Mouse (Mus musculus): ENCODE measurements around the gene Abcg8.

The Abcg8 gene

GRCm38 (mm10) chr17:84665053-84665452 lies 11.0 kb upstream of the Abcg8 start:
- no peak for DNase-seq

- DNase-seq: no peak
Observed at GRCm38 (mm10) chr17:84665691-84666090, 10.4 kb upstream of the Abcg8 start.

- no peak for DNase-seq
Observed at GRCm38 (mm10) chr17:84667848-84668247, 8.3 kb upstream of the Abcg8 start.

- DNase-seq: no peak
Observed at GRCm38 (mm10) chr17:84672376-84673369, 3.4 kb upstream of the Abcg8 start.

DNA sequence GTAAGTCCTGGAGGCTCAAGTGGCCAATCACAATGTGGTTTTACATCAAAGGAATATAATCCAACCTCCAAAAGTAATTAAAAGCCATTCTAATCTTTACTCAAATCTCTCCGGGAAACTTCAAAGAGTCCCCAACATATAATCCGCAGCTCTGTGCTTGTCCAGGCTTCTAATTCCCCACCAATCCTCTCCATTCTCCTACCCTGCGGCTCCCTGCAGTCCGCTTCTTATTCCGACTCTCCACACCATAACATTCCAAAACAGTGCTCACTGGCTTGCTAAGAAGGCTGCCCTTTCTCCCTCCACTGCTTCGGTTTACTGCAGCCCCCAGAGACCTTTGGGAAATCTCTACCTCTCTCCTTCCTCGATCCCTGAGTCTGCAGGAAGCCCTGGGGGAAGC lies 2.1 kb upstream of the Abcg8 start:
- no peak for DNase-seq

- DNase-seq: peak; percentile 54
Observed at GRCm38 (mm10) chr17:84675204-84675603, 898 bp upstream of the Abcg8 start.

DNA sequence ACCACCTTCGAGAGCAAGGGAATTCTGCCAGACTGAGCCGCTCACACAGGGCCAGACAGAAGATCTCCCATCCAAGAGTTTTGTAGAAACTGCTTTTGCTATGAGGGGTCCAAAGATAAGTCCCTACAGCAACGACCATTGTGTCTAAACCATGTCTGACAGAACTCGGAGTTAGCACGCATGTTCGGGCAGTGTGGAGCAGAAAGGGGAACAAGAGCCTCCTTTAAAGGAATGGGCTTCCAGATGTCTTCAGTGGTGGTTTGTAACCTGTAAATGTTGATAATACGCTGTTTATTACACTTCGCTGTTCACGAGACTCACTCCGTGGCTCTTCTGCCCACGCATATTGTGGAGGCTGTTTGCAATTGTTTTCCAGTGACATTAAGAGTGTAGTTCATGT lies 1.5 kb downstream of the Abcg8 start:
- no peak for DNase-seq

GRCm38 (mm10) chr17:84681670-84682069 lies 5.6 kb downstream of the Abcg8 start:
- peak; percentile 43 for DNase-seq

- no peak for DNase-seq
Observed at GRCm38 (mm10) chr17:84682734-84683717, 6.9 kb downstream of the Abcg8 start, which contains the start of gene Abcg5. TSS of gene Abcg5 (minus strand) at chr17:84683011.

GRCm38 (mm10) chr17:84684284-84684683 lies 8.2 kb downstream of the Abcg8 start:
- DNase-seq: no peak

DNA sequence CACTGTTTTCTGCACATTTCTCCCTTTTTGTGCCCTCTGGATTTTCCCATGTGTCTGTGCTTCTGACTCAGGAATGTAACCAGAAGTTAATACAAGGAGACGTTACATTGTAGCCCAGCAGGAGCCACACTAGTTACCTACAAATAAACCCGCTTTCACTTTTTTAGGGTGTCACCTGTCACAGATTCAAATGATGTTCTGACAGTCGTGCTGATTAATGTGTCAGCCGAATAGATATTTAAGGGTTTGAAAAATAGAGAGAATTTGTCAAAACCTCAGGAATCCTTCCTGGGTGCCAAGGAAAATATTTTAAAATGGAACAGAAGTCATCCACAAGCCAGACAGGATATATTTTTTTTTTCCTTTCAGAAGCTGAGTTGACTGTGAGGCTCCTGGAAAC lies 9.2 kb downstream of the Abcg8 start:
- no peak for DNase-seq

- no peak for DNase-seq
Observed at GRCm38 (mm10) chr17:84687994-84688393, 11.9 kb downstream of the Abcg8 start.

GRCm38 (mm10) chr17:84688834-84689233 lies 12.7 kb downstream of the Abcg8 start:
- DNase-seq: no peak

DNA sequence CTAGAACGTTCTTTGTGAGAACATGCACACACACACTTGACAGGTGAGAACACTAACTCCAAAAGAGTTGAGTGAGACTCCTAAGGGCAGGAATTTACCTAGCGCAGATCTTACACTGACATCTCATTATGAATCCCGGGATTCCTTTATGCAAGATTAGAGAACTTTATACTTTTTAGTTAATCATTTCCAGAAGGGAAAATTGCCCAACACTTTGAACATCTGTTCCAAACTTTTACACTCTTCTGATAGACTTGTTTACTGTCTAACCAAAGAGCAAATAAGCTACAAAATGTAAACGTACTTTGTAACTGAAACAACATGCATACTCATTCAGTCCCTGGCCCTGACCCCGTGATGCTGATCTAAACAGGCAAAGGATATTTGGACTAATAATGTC lies 13.2 kb downstream of the Abcg8 start:
- DNase-seq: no peak

- no peak for DNase-seq
Observed at GRCm38 (mm10) chr17:84690111-84690510, 14.0 kb downstream of the Abcg8 start.

GRCm38 (mm10) chr17:84693741-84694140 lies 17.6 kb downstream of the Abcg8 start:
- no peak for DNase-seq

DNA sequence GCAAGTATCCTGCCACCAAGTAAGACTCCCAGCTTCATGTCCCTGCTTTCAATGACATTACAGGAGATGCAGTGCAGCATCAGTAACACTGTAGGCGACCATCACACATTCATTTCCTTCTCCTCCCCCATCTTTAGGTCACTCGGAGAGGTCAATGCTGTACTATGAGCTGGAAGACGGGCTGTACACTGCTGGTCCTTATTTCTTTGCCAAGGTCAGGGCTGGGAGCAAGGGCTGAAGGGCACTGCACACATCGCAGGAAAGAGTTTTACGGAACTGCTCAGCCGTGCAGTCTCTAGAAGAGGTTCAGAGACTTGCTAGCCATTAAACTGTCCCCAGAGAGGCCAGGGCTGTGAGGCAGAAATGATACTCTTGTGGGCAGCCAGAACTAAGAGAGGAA lies 20.4 kb downstream of the Abcg8 start:
- no peak for DNase-seq

DNA sequence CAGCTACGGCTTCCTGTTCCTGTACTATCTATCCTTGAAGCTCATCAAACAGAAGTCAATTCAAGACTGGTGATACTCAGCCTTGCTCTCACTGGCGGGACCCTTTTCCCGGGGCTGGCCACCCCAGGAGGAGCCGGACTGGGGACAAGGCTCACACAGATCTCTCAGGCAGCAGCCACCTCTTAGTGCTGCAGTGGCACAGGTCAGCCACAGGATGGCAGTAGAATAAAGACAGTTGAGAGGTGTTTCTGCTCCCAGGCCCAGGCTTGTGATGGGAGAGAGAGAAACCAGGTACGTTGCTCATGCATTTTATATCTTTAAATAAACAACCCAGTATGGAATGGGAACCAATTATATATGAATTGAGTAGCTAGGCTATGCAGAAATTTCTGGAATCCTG lies 22.6 kb downstream of the Abcg8 start:
- peak; percentile 69 for DNase-seq

GRCm38 (mm10) chr17:84707407-84707806 lies 31.3 kb downstream of the Abcg8 start:
- DNase-seq: no peak

DNA sequence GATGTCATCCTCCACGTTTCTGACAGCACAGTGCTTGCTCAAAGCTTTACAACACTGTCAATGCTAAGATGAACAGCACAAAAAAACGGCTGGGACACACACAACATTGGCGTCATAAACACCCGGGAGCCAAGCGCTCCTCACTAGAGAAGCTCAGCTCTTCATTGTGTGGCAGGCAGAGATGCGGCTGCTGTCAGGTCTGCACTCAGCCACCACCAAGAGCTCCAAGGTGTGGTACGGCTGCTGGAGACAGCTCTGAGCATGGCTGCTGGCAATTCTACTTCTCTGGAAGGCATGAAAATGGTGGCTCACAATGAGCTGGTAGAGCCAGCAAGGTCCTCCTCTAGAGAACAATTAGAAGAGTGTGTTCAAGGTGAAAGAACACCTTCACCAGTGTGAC lies 32.7 kb downstream of the Abcg8 start:
- no peak for DNase-seq

DNA sequence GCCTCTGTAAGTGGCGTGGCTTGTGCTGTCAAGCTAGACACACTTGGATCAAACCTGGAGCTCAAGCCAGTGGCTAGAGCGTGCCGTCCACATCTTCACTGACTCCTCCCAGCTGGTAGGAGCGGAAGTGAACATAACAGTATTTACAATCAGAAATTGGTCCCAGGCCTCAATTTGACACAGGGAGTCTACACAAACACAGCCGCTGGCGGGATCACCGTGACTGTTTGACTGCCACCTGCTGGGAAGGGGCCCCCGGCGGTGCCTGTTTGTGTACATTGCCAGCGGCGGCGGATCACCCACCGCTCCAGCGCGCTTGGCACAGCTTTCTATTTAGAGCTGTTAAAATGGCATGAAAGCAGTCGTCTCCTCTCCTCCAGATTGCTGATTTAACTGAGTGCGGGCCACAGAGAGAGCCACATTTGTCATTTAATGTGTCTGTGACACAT lies 33.3 kb downstream of the Abcg8 start:
- peak; percentile 30 for DNase-seq

DNA sequence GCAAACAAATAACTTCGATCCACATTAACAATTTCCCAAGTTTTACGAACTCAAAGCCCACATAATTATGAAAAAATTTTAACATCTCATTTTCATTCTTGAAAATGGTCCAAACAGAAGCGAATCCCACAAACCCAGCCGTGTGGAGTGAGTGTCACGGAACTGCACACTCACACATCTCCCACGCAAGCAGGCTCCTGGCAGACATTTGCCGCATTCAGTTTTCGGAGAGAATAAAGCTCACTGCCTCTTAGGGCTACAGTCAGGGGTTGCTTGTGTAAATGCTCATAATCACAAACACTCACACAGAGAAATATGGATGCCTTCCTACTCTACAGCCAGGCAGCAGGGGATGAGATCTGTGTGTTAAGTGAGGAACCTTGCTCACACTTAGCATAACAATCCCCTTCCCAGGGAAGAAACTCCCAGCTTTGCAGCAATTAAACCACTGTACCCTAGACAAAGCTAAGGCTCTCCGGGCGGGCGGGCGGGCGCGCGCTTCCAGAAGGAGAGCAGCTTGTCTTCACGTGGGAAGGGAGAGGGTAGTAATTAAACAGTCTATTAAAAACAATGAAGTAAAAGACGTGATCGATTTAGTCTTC lies 37.6 kb downstream of the Abcg8 start:
- peak; percentile 73 for DNase-seq

DNA sequence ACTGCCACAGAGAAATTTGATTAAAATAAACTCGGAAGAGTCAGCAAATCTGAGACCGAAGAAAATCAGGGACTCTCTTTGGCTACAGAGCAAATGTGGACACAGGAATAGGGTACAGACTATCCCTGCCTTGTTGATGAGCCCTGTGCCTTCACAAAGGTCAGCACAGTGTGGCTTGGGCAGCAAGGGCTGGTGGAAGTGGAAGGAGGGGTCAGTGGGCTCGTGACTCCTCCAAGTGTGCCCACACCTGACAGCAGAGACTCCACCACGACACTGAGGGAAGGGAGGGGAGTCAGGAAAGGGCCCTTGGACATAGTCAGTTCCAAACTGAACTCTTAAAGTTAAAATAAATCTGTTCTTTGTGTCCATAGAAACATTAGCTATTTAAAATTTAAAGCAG lies 38.8 kb downstream of the Abcg8 start:
- DNase-seq: no peak
